In the genomic region with DNA sequence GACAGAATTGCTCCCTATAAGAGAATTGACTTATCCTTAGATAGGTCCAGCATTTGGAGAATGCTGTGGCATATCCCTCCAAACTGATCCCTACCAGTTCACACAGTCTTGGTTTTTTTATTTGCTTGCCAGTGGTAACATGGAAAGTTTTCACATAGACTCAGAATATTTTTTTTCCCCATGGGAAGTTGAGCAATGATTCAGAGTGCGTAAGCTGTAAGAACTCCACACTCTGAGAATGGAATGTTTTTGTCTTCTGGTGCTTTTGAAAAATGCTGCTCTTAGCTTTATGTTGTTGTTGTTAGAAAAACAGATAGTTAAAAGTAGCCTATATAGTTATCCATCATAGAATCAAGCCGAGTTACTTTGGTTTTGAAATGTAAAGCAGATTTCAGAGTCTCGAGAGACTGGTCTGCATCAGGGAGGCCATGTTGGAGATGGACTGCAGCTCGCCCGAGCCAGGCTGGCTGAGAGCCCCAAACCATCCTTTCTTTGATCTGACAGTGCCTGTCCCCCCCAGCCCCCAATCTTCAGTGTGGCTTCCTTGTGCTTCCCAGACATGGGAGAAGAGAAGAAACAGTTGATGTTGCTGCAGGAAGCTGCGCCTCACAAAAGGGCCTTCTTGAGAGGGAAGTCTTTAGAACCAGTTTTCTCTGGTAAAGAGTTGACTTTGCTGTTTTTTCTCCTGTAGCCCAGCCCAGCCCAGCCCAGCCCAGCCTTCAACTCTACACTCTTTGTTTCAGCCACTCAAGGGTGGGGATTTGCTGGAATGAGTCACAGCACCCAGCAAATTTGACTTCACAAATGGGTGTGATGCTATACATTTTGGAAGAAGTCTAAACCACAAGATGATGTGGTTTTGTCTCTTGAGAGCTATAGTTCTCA, we compare ENCODE assay signal across 7 mouse cellular contexts. TPM values are rescaled to one million over a fixed set of nuclear protein-coding genes. Genes with fewer than 3 reads are reported as not detected.
DNase-seq lines count a peak whose midpoint lies in the region; ATAC-seq lines count a peak whose summit lies in the region.

No protein-coding gene starts in this region.

- H3K9ac ChIP-seq in kidney, embryonic 16.5 days (replicated peaks; ENCODE audit: low read length): no peak overlapping the region

- H3K27ac ChIP-seq in kidney, embryonic 16.5 days (ENCODE audit: low read length): peak overlapping the region; percentile 65

- DNase-seq in kidney, postnatal 14 days: no peak
- peak; percentile 95 for DNase-seq in 3T3-L1 (ENCODE audit: low read depth, low spot score)
- DNase-seq in CD4-positive, CD25-positive, alpha-beta regulatory T cell, adult 2 months (ENCODE audit: low read depth, low spot score): peak; percentile 67
- peak; percentile 89 for DNase-seq in fibroblast of lung, adult 2 months (ENCODE audit: low read depth)
- DNase-seq in frontal cortex, postnatal 10 days (ENCODE audit: low spot score in 2 of 2): no peak
- no peak for DNase-seq in gastrocnemius, postnatal 4 days (ENCODE audit: low spot score in 2 of 2)

- WGBS in kidney, embryonic 16.5 days: 61% methylated on average over 6 of the region's 6 CpGs

- peaks cover 24% of the 10 kb centered on the region for H3K36me3 ChIP-seq in kidney, embryonic 16.5 days (ENCODE audit: insufficient read depth, low read length)

- no peak for ATAC-seq in kidney, embryonic 16.5 days (ENCODE audit: low FRiP score, low TSS enrichment)

- H3K4me2 ChIP-seq in kidney, embryonic 16.5 days (replicated peaks; ENCODE audit: low read depth, low read length): no peak overlapping the region

- peaks cover 8% of the 10 kb centered on the region for H3K4me1 ChIP-seq in kidney, embryonic 16.5 days (ENCODE audit: insufficient read depth, low read length)

- no peak overlapping the region for H3K4me3 ChIP-seq in kidney, embryonic 16.5 days (ENCODE audit: low read length)

- H3K9me3 ChIP-seq in kidney, embryonic 16.5 days (ENCODE audit: low read length): no peaks in the 10 kb centered on the region

- no peaks in the 10 kb centered on the region for H3K27me3 ChIP-seq in kidney, embryonic 16.5 days (ENCODE audit: insufficient read depth, low read length)

RNA-seq across cellular contexts. Expression of a gene that starts 22.2 kb away (rescaled TPM):
- 375 and 395 TPM in 2 replicates for polyA plus RNA-seq in kidney, embryonic 16.5 days (2015; fragmentation: Nextera tagmentation; extraction: Ambion mirVana)
- 100 to 1,000 TPM; 380 to 385 TPM for total RNA-seq in gastrocnemius, postnatal 4 days (2021)

RNA-seq across cellular contexts. Expression of a gene that starts 50.7 kb away (rescaled TPM):
- polyA plus RNA-seq in kidney, embryonic 16.5 days (2015; fragmentation: Nextera tagmentation; extraction: Ambion mirVana): 2.9 TPM in 2 replicates
- 10 to 100 TPM in 1 of 2 experiments, 1 to 10 TPM in 1; 8.5 to 10.1 TPM for total RNA-seq in gastrocnemius, postnatal 4 days (2021)

RNA-seq across cellular contexts. Expression of a gene that starts 59.6 kb away (rescaled TPM):
- 35.8 and 36.4 TPM in 2 replicates for polyA plus RNA-seq in kidney, embryonic 16.5 days (2015; fragmentation: Nextera tagmentation; extraction: Ambion mirVana)
- 10 to 100 TPM; 71.1 to 86.4 TPM for total RNA-seq in gastrocnemius, postnatal 4 days (2021)

Comparison
In these comparisons a context has a peak if more than half of its experiments do, and no peak if none do; other contexts are left out.
1. DNase-seq: peak in 3T3-L1 (single experiment), CD4-positive, CD25-positive, alpha-beta regulatory T cell, adult 2 months (single experiment) and fibroblast of lung, adult 2 months (single experiment); none in kidney, postnatal 14 days (single experiment), frontal cortex, postnatal 10 days (0 of 2) and gastrocnemius, postnatal 4 days (0 of 2).